In genomic region chr10:100619474-100619873, GRCm38 (mm10) we compare ENCODE assay signal across 27 mouse cellular contexts. TPM values are rescaled to one million over a fixed set of nuclear protein-coding genes. Genes with fewer than 3 reads are reported as not detected.
A peak's percentile ranks its signal among the peaks of the same experiment; 100 is the strongest.
DNase-seq lines count a peak whose midpoint lies in the region; ATAC-seq and TF ChIP-seq lines count a peak whose summit lies in the region.
"Had no signal": no experiment of that assay in that cellular context is flagged by ENCODE, and none has a peak within 500 bp of the region (broad histone marks: within the 10 kb centered on the region; RNA-seq: fewer than 3 reads in every experiment).

No protein-coding gene starts in this region.

- 29% methylated on average over 7 of the region's 7 CpGs for WGBS in cerebellum, adult 2 months
- WGBS in liver, embryonic 12.5 days (ENCODE audit: insufficient replicate concordance): 78% methylated on average over 7 of the region's 7 CpGs

- TF ChIP-seq CTCF in cerebellum, adult 2 months (IDR thresholded peaks at IDR 0.05; ENCODE audit: borderline replicate concordance, insufficient read depth, low read depth, low read length): no peak

- no peaks in the 10 kb centered on the region for H3K36me3 ChIP-seq in liver, embryonic 12.5 days
- H3K36me3 ChIP-seq: embryonic facial prominence, embryonic 13.5 days; heart, embryonic 13.5 days; limb, embryonic 13.5 days; midbrain, embryonic 12.5 days; neural tube, embryonic 13.5 days had no signal

- peak; percentile 54; the same call in 1 of the 2 replicates for ATAC-seq in cerebellum, adult (ENCODE audit: insufficient number of reproducible peaks, low FRiP score, low TSS enrichment)
- ATAC-seq in liver, embryonic 12.5 days: no peak
- ATAC-seq: forebrain, postnatal 0 days; intestine, postnatal 0 days; liver, postnatal 0 days had no signal

- H3K4me2 ChIP-seq in liver, embryonic 12.5 days: no peak overlapping the region
- H3K4me2 ChIP-seq: embryonic facial prominence, embryonic 13.5 days; heart, embryonic 13.5 days; hindbrain, embryonic 14.5 days; limb, embryonic 13.5 days; liver, embryonic 11.5 days; midbrain, embryonic 12.5 days; neural tube, embryonic 13.5 days had no signal

- no peaks in the 10 kb centered on the region for H3K27me3 ChIP-seq in cerebellum, adult 2 months (ENCODE audit: control insufficient read depth, insufficient read depth, low read length)
- H3K27me3 ChIP-seq in liver, embryonic 12.5 days (replicated peaks): no peaks in the 10 kb centered on the region
- H3K27me3 ChIP-seq: embryonic facial prominence, embryonic 13.5 days; heart, embryonic 13.5 days; limb, embryonic 13.5 days; megakaryocyte, embryonic 14.5 days; midbrain, embryonic 12.5 days; neural tube, embryonic 13.5 days had no signal

- no peak for DNase-seq in cerebellum, postnatal 4 days (ENCODE audit: low spot score in 2 of 2)
- DNase-seq in cerebellum, adult 2 months: peak; percentile 45 to 69
- peak; percentile 24 to 44 for DNase-seq in cerebellum, postnatal 14 days
- no peak for DNase-seq in urinary bladder, postnatal 14 days (ENCODE audit: low spot score)
- DNase-seq in lung, postnatal 25 days (ENCODE audit: low spot score): no peak
- DNase-seq: forebrain, postnatal 0 days; gastrocnemius, postnatal 10 days; heart, postnatal 10 days; kidney, postnatal 14 days; liver, postnatal 0 days; lung, postnatal 4 days; thymus, adult 2 months; thymus, postnatal 4 days had no signal

- TF ChIP-seq POLR2A in cerebellum, adult 2 months (IDR thresholded peaks at IDR 0.05; ENCODE audit: borderline replicate concordance, insufficient read depth, low read length): no peak

- no peak overlapping the region for H3K27ac ChIP-seq in cerebellum, adult 2 months (ENCODE audit: insufficient read depth, low read length)
- H3K27ac ChIP-seq in liver, embryonic 12.5 days: no peak overlapping the region
- H3K27ac ChIP-seq: embryonic facial prominence, embryonic 13.5 days; heart, embryonic 13.5 days; hindbrain, embryonic 14.5 days; limb, embryonic 13.5 days; midbrain, embryonic 12.5 days; neural tube, embryonic 13.5 days had no signal

- no peaks in the 10 kb centered on the region for H3K9me3 ChIP-seq in liver, embryonic 12.5 days (replicated peaks)
- H3K9me3 ChIP-seq: embryonic facial prominence, embryonic 13.5 days; heart, embryonic 13.5 days; limb, embryonic 13.5 days; megakaryocyte, embryonic 14.5 days; midbrain, embryonic 12.5 days; neural tube, embryonic 13.5 days had no signal

- no peak overlapping the region for H3K9ac ChIP-seq in liver, embryonic 12.5 days
- H3K9ac ChIP-seq: embryonic facial prominence, embryonic 13.5 days; forebrain, postnatal 0 days; heart, embryonic 13.5 days; hindbrain, embryonic 14.5 days; limb, embryonic 13.5 days; liver, postnatal 0 days; midbrain, embryonic 12.5 days; neural tube, embryonic 13.5 days had no signal

- H3K4me3 ChIP-seq in cerebellum, adult 2 months (replicated peaks; ENCODE audit: insufficient read depth, low read depth, low read length): no peak overlapping the region
- H3K4me3 ChIP-seq in liver, embryonic 12.5 days: no peak overlapping the region
- H3K4me3 ChIP-seq: embryonic facial prominence, embryonic 13.5 days; heart, embryonic 13.5 days; limb, embryonic 13.5 days; megakaryocyte, embryonic 14.5 days; midbrain, embryonic 12.5 days; neural tube, embryonic 13.5 days had no signal

- H3K4me1 ChIP-seq in cerebellum, adult 2 months (ENCODE audit: control insufficient read depth, insufficient read depth, low read length): peaks cover 5% of the 10 kb centered on the region; the same call in 1 of the 2 replicates
- no peaks in the 10 kb centered on the region for H3K4me1 ChIP-seq in liver, embryonic 12.5 days
- H3K4me1 ChIP-seq: embryonic facial prominence, embryonic 13.5 days; heart, embryonic 13.5 days; megakaryocyte, embryonic 14.5 days; midbrain, embryonic 12.5 days; neural tube, embryonic 13.5 days had no signal

RNA-seq across cellular contexts. Expression of gene 1700017N19Rik, which starts 29.2 kb away (rescaled TPM):
- polyA plus RNA-seq in cerebellum, adult 2 months (2012; rRNA removed): 0.18 TPM in 1 of 2 replicates, not detected in the other
- polyA plus RNA-seq in liver, embryonic 12.5 days (2016; fragmentation: Nextera tagmentation; extraction: Ambion mirVana): not detected in 2 replicates
- polyA plus RNA-seq: embryonic facial prominence, embryonic 13.5 days; forebrain, embryonic 11.5 days; heart, embryonic 13.5 days; hindbrain, embryonic 14.5 days; intestine, postnatal 0 days; kidney, embryonic 14.5 days; limb, embryonic 13.5 days; liver, embryonic 11.5 days; liver, postnatal 0 days; lung, embryonic 16.5 days; midbrain, embryonic 12.5 days; thymus, adult 2 months had no signal

RNA-seq across cellular contexts. Expression of gene 4930430F08Rik, which starts 29.3 kb away (rescaled TPM):
- 36.6 and 44.5 TPM in 2 replicates for polyA plus RNA-seq in cerebellum, adult 2 months (2012; rRNA removed)
- 13.5 and 15.2 TPM in 2 replicates for polyA plus RNA-seq in liver, embryonic 12.5 days (2016; fragmentation: Nextera tagmentation; extraction: Ambion mirVana)

Comparison
In these comparisons a context has a peak if more than half of its experiments do, and no peak if none do; other contexts are left out.
1. DNase-seq: peak in cerebellum, adult 2 months (2 of 2) and cerebellum, postnatal 14 days (2 of 2); none in cerebellum, postnatal 4 days (0 of 2), urinary bladder, postnatal 14 days (single experiment) and lung, postnatal 25 days (single experiment).